Mouse (Mus musculus): ENCODE results near the gene Dnah8.

- TF ChIP-seq EP300 (IDR thresholded peaks at IDR 0.05) (no peak), CTCF (IDR thresholded peaks at IDR 0.05) (no peak)
Observed at GRCm38 (mm10) chr17:30662131-30662530, 38.0 kb downstream of the Dnah8 start.
